Mouse (Mus musculus): Measurements from ENCODE around the gene Magi1. TPM values are rescaled to one million over a fixed set of nuclear protein-coding genes. Genes with fewer than 3 reads are reported as not detected.

Magi1 gene
- total and polyA plus RNA-seq, 3 experiments, result not detected

- Histone ChIP-seq H3K9me3 (replicated peaks; ENCODE audit: low read length) (peaks cover 72% of the 10 kb centered on the region), H3K27ac (ENCODE audit: insufficient read depth, low read depth) (no peak overlapping the region), H3K36me3 (replicated peaks in 1 of 2; ENCODE audit: control insufficient read depth in 1 of 2, insufficient read depth in 1 of 2, low read length in 1 of 2) (no peaks in the 10 kb centered on the region), H3K27me3 (replicated peaks) (no peaks in the 10 kb centered on the region), H3K4me1 (ENCODE audit: control insufficient read depth in 1 of 2, insufficient read depth in 2 of 2) (no peaks in the 10 kb centered on the region), H3K4me2 (ENCODE audit: insufficient read depth, low read depth, poor library complexity, severe bottlenecking) (no peak overlapping the region), H3K79me2 (replicated peaks; ENCODE audit: control insufficient read depth, extremely low read depth, insufficient read depth, poor library complexity, severe bottlenecking) (no peaks in the 10 kb centered on the region), H3K4me3 (replicated peaks in 1 of 3; ENCODE audit: low read depth in 2 of 3, low read length in 2 of 3, poor library complexity in 1 of 3) (no peak overlapping the region), H3K9ac (ENCODE audit: insufficient read depth, low read depth) (no peak overlapping the region)
- TF ChIP-seq KAT2A (IDR thresholded peaks at IDR 0.05; ENCODE audit: insufficient replicate concordance, low read length) (no peak), JUN (IDR thresholded peaks at IDR 0.05; ENCODE audit: insufficient read depth, low read depth, low read length) (no peak), MAZ (IDR thresholded peaks at IDR 0.05; ENCODE audit: low read depth, low read length) (no peak), ZMIZ1 (IDR thresholded peaks at IDR 0.05; ENCODE audit: low read depth, low read length) (no peak), POLR2AphosphoS2 (IDR thresholded peaks at IDR 0.05; ENCODE audit: low read depth, low read length) (no peak), ZNF384 (IDR thresholded peaks at IDR 0.05; ENCODE audit: low read depth, low read length) (no peak), E2F4 (IDR thresholded peaks at IDR 0.05; ENCODE audit: insufficient replicate concordance, low read depth, low read length) (no peak), EP300 (IDR thresholded peaks at IDR 0.05; ENCODE audit: low read length) (no peak), NELFE (IDR thresholded peaks at IDR 0.05; ENCODE audit: low read depth, low read length) (no peak), MAX (IDR thresholded peaks at IDR 0.05; ENCODE audit: low read length) (no peak), MEF2A (IDR thresholded peaks at IDR 0.05; ENCODE audit: borderline replicate concordance, low read depth, low read length) (no peak), ZC3H11A (IDR thresholded peaks at IDR 0.05; ENCODE audit: low read depth, low read length) (no peak), UBTF (IDR thresholded peaks at IDR 0.05; ENCODE audit: low read depth, low read length) (no peak), ELF1 (IDR thresholded peaks at IDR 0.05; ENCODE audit: low read depth, low read length) (no peak), HCFC1 (IDR thresholded peaks at IDR 0.05; ENCODE audit: low read depth, low read length) (no peak), CHD1 (IDR thresholded peaks at IDR 0.05; ENCODE audit: low read depth, low read length) (no peak)
- DNase-seq (ENCODE audit: extremely low read depth), result no peak
- dilution Hi-C loops (cut with MboI; ENCODE audit: extremely low pct_ligation_motif_present, extremely low pct_unique_long_range_greater_than_20kb, low sequenced_read_pairs) (no loop called here), in situ Hi-C loops (cut with MboI; ENCODE audit: low pct_ligation_motif_present, low pct_unique_long_range_greater_than_20kb, low sequenced_read_pairs) (no loop called here)
Observed at GRCm38 (mm10) chr6:94078934-94079333, 204.8 kb downstream of the Magi1 start.

GRCm38 (mm10) chr6:94077013-94077412 lies 206.7 kb downstream of the Magi1 start:
- Histone ChIP-seq H3K4me1 (ENCODE audit: control insufficient read depth in 1 of 2, insufficient read depth in 2 of 2) (no peaks in the 10 kb centered on the region), H3K79me2 (replicated peaks; ENCODE audit: control insufficient read depth, extremely low read depth, insufficient read depth, poor library complexity, severe bottlenecking) (no peaks in the 10 kb centered on the region), H3K9ac (ENCODE audit: insufficient read depth, low read depth) (no peak overlapping the region), H3K4me2 (ENCODE audit: insufficient read depth, low read depth, poor library complexity, severe bottlenecking) (no peak overlapping the region), H3K27ac (ENCODE audit: insufficient read depth, low read depth) (no peak overlapping the region), H3K27me3 (replicated peaks) (no peaks in the 10 kb centered on the region), H3K9me3 (replicated peaks; ENCODE audit: low read length) (peaks cover 68% of the 10 kb centered on the region), H3K36me3 (replicated peaks in 1 of 2; ENCODE audit: control insufficient read depth in 1 of 2, insufficient read depth in 1 of 2, low read length in 1 of 2) (no peaks in the 10 kb centered on the region), H3K4me3 (replicated peaks in 1 of 3; ENCODE audit: low read depth in 2 of 3, low read length in 2 of 3, poor library complexity in 1 of 3) (no peak overlapping the region)
- in situ Hi-C loops (cut with MboI; ENCODE audit: low pct_ligation_motif_present, low pct_unique_long_range_greater_than_20kb, low sequenced_read_pairs) (no loop called here), dilution Hi-C loops (cut with MboI; ENCODE audit: extremely low pct_ligation_motif_present, extremely low pct_unique_long_range_greater_than_20kb, low sequenced_read_pairs) (no loop called here)
- no peak for DNase-seq (ENCODE audit: extremely low read depth)
- no peak for TF ChIP-seq TBP (conservative IDR thresholded peaks at IDR 0.05; ENCODE audit: low read depth, low read length)
- TF ChIP-seq ETS1 (conservative IDR thresholded peaks at IDR 0.05; ENCODE audit: low read depth, low read length), result no peak
- no peak for TF ChIP-seq GABPA (IDR thresholded peaks at IDR 0.05; ENCODE audit: insufficient replicate concordance, low read depth, low read length)
- TF ChIP-seq TCF12 (IDR thresholded peaks at IDR 0.05; ENCODE audit: low read depth, low read length), result no peak
- TF ChIP-seq USF2 (conservative IDR thresholded peaks at IDR 0.05; ENCODE audit: low read depth, low read length), result no peak
- TF ChIP-seq JUND (conservative IDR thresholded peaks at IDR 0.05; ENCODE audit: low read depth, low read length), result no peak
- no peak for TF ChIP-seq ELF1 (IDR thresholded peaks at IDR 0.05; ENCODE audit: low read depth, low read length)
- TF ChIP-seq ZNF384 (IDR thresholded peaks at IDR 0.05; ENCODE audit: low read depth, low read length), result no peak
- no peak for TF ChIP-seq MEF2A (IDR thresholded peaks at IDR 0.05; ENCODE audit: borderline replicate concordance, low read depth, low read length)
- TF ChIP-seq ZMIZ1 (IDR thresholded peaks at IDR 0.05; ENCODE audit: low read depth, low read length), result no peak
- TF ChIP-seq MAZ (IDR thresholded peaks at IDR 0.05; ENCODE audit: low read depth, low read length), result no peak
- no peak for TF ChIP-seq NELFE (IDR thresholded peaks at IDR 0.05; ENCODE audit: low read depth, low read length)

Measured in CH12.LX (cell line).